Mouse (Mus musculus) brain, embryonic 14.5 days (tissue): ENCODE data around the gene Nup210l. TPM values are rescaled to one million over a fixed set of nuclear protein-coding genes. Genes with fewer than 3 reads are reported as not detected.

Experiments
- DNase-seq: peaks from one replicate; pipeline ENCODE4 v3.0.0-alpha.2; 2011; ENCODE audit warnings: low read depth
- CTCF ChIP-seq: fragments of 200-500 bp; IDR thresholded peaks from 2 replicates; pipeline ENCODE4 v1.5.1; 2012; ENCODE audit warnings: inconsistent platforms, mild to moderate bottlenecking, moderate library complexity, borderline replicate concordance; ENCODE audit not compliant: insufficient read depth, insufficient read length; ENCODE audit errors: extremely low read depth
- POLR2A ChIP-seq: fragments of 200-500 bp; IDR thresholded peaks from 2 replicates; pipeline ENCODE4 v1.6.1; 2012; ENCODE audit warnings: mild to moderate bottlenecking, inconsistent platforms, borderline replicate concordance; ENCODE audit not compliant: poor library complexity, insufficient read depth, insufficient read length, severe bottlenecking; ENCODE audit errors: extremely low read depth
- polyA plus RNA-seq: library from polyadenylated mRNA; depleted of rRNA; stranded (reverse); fragments of >200 nt; gene quantifications from 2 replicates; pipeline ENCODE4 v1.2.3, GENCODE M21; 2012

The Nup210l gene
- polyA plus RNA-seq, 1 experiment, result 1.8 TPM

DNA sequence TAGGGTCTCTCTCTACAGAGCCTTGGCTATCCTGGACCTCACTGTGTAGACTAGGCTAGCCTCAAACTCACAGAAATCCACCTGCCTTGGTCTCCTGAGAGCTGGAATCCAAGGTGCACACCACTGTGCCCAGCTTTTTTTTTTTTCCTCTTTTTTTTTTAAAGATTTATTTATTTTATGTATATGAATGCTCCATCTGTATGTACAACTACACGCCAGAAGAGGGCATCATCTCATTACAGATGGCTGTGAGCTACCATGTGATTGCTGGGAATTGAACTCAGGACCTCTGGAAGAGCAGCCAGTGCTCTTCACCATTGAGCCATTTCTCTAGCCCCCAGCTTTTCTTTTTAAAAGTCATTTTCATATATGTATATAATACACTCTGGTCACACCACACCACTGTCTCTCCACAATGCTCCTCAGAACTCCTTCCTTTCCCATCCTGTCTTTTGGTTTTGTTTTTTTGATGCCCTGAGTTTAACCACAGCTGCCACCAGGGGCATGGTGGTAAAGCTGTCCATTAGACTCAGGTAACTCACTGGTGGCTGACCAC is 112.0 kb downstream of the Nup210l start:
- DNase-seq, result no peak
- no peak for TF ChIP-seq CTCF
- TF ChIP-seq POLR2A, result no peak

DNA sequence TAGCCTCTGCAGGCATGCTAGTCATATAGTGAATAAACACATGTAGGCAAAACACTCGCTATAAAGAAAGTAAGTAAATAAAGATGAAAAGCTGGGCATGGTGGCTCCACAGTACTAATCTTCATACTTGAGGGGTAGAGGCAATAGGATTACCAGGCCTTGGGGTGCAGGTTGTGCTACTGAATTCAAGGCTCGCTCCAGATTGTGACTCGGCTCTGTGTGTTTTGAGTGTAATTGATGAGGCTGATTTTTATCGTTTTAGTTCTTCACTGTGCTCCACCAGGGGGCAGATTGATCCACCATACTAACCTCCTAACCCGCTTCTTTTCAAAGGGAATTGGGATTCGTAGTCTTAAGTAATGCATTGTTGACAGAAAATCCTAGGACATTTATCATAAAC is 116.2 kb downstream of the Nup210l start:
- TF ChIP-seq POLR2A, result no peak
- TF ChIP-seq CTCF, result peak; percentile 55; the same call in 1 of the 2 replicates
- DNase-seq, result peak; percentile 87

DNA sequence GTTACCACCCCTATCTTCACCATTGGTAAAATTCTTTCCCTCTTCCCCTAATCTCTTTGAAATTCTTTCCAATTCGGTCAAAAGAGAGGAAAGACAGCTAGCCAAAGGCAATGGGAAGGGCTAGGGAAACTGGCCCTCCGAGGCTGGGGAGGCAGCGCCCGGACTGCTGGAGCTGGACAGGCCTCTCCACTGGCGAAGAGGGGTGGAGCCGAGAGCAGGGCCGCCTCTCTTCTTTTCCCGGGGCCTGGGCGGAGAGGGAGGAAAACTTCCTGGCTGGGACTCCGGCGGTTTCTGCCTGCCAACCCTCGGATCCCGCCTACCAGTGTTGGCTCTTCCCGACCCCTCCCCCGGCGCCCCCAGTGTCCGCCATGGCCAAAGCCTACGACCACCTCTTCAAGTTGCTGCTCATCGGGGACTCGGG is 116.6 kb downstream of the Nup210l start:
- peak; percentile 67 for DNase-seq
- TF ChIP-seq POLR2A, result 0 out of 2 replicates have a peak, but pooled peaks have one; percentile 23
- TF ChIP-seq CTCF, result no peak

DNA sequence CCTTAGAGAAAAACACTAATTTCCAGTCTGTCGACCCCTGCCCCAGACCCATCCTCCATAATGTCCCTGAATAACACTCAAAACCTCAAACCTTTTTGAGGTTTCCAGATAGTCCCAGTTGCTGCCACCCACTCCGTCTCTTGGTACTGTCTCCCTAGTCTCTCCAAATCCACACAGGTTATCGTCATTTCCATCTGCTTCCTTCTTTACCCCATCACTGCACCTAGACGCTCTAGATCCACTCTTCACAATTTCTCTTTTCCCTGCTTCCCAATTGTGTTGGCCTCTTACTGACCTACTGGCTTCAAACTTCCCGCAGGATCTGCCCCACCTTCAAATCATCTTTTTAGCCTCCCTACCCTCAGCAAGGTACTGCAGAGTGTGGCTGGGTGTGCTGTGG is 117.2 kb downstream of the Nup210l start:
- TF ChIP-seq POLR2A (no peak), CTCF (no peak)
- DNase-seq, result no peak

DNA sequence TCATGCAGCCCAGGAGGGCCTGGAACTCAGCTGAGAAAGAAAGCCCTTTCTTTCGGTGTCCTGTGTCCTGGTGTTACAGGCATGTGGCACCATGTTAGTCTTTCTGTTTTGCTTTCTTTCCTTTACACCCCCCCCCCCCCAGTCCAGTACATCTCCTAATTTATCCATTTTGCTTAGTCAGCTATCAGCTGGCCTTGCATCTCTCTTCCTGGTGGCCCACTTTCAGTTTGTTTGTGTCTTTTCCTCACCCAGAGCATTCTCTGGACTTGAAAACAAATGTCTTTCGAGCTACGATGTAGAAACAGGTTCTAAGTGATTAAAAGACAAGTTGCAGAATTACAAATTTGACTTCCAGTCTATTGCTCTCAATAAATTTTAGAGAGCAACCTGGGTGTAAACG is 118.5 kb downstream of the Nup210l start:
- TF ChIP-seq CTCF (no peak), POLR2A (no peak)
- no peak for DNase-seq

DNA sequence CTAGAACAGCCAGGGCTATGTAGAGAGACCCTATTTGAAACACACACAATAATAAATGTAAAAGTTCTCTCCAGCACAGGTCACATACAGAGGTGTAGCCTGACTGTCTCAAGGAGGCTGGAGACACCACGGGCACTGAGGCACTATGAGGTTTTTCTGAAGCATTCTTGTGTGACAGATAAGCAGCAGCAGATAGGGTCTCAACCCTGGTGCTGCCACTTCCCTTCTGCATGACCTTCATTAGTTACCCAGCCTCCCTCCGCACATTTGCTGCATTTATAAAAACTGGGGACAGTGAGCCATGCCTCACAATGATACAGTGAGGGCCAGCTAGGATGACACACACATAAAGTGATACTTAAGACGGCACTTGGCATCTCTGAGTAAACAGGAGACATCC is 119.0 kb downstream of the Nup210l start:
- no peak for DNase-seq
- no peak for TF ChIP-seq POLR2A

DNA sequence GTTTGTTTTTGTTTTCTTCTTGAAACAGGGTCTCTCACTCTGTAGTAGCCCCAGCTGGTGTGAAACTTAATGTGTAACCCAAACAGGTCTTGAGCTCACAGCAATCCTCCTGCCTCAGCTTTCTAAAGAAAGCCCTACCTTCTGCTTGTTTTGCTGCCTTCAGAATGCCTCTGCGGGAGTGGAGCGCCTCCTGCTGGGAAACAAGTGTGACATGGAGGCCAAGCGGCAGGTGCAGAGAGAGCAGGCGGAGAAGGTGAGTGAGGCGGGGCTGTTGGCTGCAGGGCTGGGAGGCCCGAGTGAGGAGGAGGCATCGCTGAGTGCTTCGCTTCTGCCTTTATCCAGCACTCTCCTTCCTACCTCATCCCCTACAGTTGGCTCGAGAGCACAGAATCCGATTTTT is 120.4 kb downstream of the Nup210l start:
- no peak for TF ChIP-seq POLR2A
- no peak for TF ChIP-seq CTCF
- no peak for DNase-seq

DNA sequence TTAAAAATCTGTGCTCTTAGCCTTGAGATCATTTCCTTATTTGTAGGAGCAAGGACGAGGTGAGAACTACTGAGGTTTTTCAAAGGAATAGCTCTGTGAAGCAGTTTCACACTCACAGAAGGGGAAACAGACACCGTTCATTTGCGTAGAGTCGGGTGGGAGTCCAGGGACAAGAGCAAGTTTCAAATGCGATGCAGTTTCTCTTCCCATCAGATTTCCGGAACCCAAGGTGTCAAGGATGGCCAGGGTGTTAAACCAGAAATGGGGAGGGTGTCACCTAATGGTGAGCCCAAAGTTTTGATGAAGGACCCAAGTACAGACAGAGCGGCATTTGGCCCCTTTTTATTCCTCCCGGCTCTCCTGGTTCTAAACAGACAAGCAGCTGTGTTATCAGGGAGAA is 127.1 kb downstream of the Nup210l start:
- no peak for DNase-seq
- TF ChIP-seq CTCF (no peak), POLR2A (no peak)

DNA sequence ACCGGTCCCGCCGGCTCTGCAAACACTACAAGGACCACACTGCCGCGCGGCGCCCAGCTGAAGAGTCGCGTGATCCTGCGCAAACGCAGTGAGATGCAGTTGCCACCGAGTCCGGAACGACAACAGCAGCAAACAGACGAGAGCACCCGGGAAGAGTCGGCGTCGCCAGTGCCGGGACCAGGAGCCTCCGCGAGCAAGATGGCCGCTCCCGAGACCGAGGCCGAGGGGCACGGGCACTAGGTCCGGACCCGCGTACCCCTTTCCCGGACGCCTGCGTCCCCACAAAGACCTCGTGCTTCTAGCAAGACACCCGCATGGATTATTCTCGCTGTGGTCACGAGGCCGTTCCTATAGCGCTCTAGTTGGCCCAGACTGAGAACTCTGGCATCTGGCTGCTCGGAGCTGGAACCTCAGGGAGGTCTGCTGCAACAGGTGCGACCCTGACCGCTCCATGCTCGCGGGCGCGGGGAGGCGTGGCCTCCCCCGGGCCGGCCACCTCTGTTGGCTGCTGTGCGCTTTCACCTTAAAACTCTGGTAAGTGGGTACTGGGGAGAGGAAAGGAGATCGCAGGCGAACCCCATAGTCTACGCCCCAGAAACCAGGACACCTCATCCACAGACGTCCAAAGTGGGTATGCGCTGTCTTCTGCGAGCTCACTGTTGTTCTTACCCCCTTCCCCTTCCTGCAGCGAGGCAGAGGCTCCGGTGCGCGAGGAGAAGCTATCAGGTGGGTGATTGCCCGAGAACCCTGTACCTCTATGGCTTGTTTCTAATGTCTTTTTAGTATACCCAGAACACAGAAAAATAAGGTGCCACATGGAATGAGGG is 127.8 kb downstream of the Nup210l start, which contains the start of gene Jtb:
Gene Jtb (plus strand): TSS at position 91 of the 827 bp plus-strand sequence.
- peak; percentile 99 for DNase-seq
- TF ChIP-seq POLR2A (peak; percentile 85; the same call in 1 of the 2 replicates), CTCF (no peak)

DNA sequence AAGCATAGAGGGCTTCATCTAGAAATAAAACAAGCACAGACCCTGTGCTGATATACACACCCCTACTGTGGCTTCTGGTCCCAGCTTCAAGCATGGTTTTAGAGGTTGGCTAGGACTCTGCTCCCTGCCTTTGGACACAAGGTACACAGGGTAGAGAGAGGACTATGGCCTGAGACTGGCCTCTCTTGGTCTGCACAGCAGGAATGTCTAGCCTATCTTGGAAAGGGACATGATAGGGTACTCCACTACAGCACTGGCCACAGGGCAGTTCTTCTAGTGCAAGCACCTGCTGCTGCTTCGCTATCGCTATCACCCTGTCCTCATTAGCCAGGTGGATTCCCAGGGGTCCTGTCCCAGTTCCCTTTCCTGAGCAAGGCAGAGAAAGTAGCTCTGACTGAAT is 137.3 kb downstream of the Nup210l start:
- TF ChIP-seq CTCF (no peak), POLR2A (no peak)
- DNase-seq, result no peak

DNA sequence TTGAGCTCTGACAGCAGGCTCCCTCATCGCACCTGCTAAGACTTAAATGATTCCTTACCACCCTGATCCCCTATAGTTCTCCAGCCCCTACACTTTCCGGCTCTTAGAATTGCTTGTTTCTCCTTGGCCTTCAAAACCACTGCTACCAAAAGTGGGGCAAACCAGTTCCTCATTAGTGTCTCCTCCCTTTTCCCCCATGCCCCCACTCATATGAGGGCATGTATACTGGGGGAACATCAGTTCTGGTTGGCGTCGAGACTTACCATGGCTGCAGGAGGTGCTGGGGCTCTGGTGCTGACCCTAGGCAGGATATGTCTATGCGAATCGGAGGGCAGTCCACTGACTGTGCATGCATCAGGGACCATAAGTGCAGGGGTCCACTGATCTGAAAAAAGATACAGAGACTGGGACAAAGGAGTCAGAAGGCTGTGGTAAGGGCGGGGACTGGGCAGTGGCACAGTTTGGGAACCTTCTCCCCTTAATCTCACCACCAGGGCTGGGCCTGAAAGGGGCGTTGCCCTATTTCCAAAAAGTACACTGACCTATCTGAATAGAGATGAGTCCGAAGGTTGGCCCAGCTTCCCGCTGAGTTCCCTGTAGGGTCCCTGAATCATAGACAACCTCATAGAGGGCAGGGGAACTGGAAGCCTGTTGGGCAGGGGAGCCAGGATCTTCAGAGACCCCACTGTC is 137.9 kb downstream of the Nup210l start:
- DNase-seq, result no peak
- TF ChIP-seq POLR2A (no peak), CTCF (no peak)
